Mouse (Mus musculus) left cerebral cortex, adult 2 months (tissue): ENCODE results near the gene Gm11565. TPM values are rescaled to one million over a fixed set of nuclear protein-coding genes. Genes with fewer than 3 reads are reported as not detected.
"Not testable (repeated sequence)": the region's sequence is repeated elsewhere in the genome, so short reads cannot be mapped to it uniquely, and the experiment has no call there.

Experiments used
- DNase-seq, 2 experiments: peaks; one replicate each; pipeline ENCODE4 v3.0.0; 2021 to 2022; ENCODE audit warnings: low spot score in 2 of 2, mixed read lengths in 1 of 2; ENCODE audit errors: extremely low spot score in 1 of 2
- H3K27ac ChIP-seq: fragments of 200-600 bp; 2 replicates; pipeline ENCODE4 v1.8.1; 2022
- H3K4me3 ChIP-seq: fragments of 200-600 bp; 2 replicates; pipeline ENCODE4 v1.8.1; 2022
- CTCF ChIP-seq: fragments of 200-600 bp; IDR thresholded peaks from 2 replicates; pipeline ENCODE4 v1.8.1; 2022; ENCODE audit warnings: antibody characterized with exemption, mild to moderate bottlenecking, moderate library complexity
- intact Hi-C: fragments of 180-260 bp; cut with DNase I; formaldehyde crosslinking; loops from one replicate; pipeline ENCODE4 v1.15.1; 2025
- long read RNA-seq, 2 experiments: library from polyadenylated mRNA; stranded (forward); transcript quantifications; one replicate each; pipeline ENCODE4 v2.0.0; 2021; ENCODE audit warnings: borderline mapping rate in 2 of 2
- total RNA-seq, 2 experiments: library from RNA; stranded (reverse); gene quantifications; 2 replicates each; pipeline ENCODE4 v1.2.3; 2021

Gm11565 gene
- not detected for total RNA-seq
- long read RNA-seq, experiment 1, result 0 reads
- long read RNA-seq, experiment 2, result 0 reads

- no peak for DNase-seq
- intact Hi-C loops, result no loop called here
- no peak for TF ChIP-seq CTCF
- Histone ChIP-seq H3K4me3 (no peak within 1 kb of the TSS), H3K27ac (no peak within 1 kb of the TSS)
Measured at GRCm38 (mm10) chr11:99914451-99914850, at the start of gene Gm11565. Gene Gm11565 (plus strand): TSS chr11:99914751.

- intact Hi-C loops, DNase-seq, H3K4me3 ChIP-seq, H3K27ac ChIP-seq: not testable (repeated sequence)
Measured at GRCm38 (mm10) chr11:99873089-99873488, 41.5 kb upstream of the Gm11565 start, which contains the start of gene Krtap9-1. Gene Krtap9-1 (plus strand): TSS chr11:99873389.

GRCm38 (mm10) chr11:99878887-99879286 is 35.7 kb upstream of the Gm11565 start, which contains the start of gene Gm11567:
Gene Gm11567 (plus strand): TSS chr11:99879187.
- DNase-seq, intact Hi-C loops, H3K4me3 ChIP-seq, H3K27ac ChIP-seq: not testable (repeated sequence)

DNA sequence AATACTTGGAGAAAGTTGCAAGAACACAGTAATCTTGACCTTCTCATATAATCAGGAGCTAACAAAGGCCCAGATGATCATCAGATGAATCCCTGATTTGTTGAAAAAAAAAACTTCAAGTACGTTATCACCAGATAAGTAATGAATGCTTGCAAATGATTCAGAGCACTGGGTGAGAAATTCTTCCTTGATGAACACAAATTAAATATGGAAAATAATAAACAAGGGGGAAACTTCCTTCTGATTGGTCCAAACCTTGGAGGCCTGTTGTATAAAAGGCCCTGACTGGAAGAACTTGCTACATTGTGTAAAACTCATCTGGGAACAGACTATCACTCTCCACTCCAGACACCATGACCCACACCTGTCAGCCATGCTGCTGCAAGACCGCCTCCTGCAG is 6.9 kb upstream of the Gm11565 start, which contains the start of gene Krtap31-1:
Gene Krtap31-1, plus strand, starts transcription at position 301 of the 400 bp plus-strand sequence.
- Histone ChIP-seq H3K27ac (no peak within 1 kb of the TSS), H3K4me3 (no peak within 1 kb of the TSS)
- TF ChIP-seq CTCF, result no peak
- intact Hi-C loops, result no loop called here
- DNase-seq, result no peak

GRCm38 (mm10) chr11:99935991-99936390 is 21.4 kb downstream of the Gm11565 start, which contains the start of gene Krtap31-2:
Gene Krtap31-2 (plus strand): TSS chr11:99936291.
- intact Hi-C loops, result no loop called here
- Histone ChIP-seq H3K4me3 (no peak within 1 kb of the TSS), H3K27ac (no peak within 1 kb of the TSS)
- TF ChIP-seq CTCF, result no peak
- DNase-seq, result no peak

DNA sequence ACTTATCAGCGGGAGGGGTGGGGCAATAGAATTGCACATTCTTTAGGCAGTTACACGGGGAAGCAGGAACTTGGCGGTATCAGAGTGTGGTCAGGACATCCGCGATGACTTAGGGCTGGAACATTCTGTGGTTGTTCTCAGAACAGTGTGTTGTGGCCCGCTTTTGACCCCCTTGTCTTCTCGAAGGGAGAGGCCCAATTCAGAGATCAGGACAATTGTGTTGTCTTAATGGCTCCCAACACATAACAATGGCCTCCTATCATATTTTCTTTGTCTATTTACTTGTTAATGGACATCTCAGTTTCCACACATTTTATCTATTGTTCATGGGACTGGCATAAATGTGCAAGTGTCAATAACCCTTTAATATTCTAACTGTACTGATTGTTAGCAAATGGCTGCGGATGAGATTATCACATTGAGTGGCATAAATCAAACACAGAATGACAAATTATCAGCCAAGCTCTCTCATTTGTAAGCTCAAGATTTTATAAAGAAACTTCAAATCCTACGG is 23.3 kb downstream of the Gm11565 start:
- intact Hi-C loops, result no loop called here

DNA sequence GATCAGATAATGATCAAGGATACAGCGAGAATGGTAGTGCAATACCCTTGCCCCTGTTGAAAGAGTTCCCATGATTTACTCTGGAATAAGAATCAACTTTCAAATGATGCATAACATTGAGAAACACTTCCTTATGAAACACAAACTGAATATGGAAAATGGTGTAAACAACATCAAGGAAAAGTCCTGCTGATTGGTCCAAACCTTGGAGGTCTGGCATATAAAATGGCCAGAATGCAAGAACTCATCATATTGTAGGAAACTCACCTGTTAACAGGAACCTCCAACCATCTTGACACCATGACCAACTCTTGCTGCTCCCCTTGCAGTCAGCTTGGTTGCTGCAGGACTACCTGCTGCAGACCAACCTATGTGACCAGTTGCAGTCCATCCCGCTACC is 33.6 kb downstream of the Gm11565 start, which contains the start of gene Krtap9-5:
Gene Krtap9-5, plus strand, starts transcription at position 301 of the 400 bp plus-strand sequence.
- DNase-seq, result no peak

More for the DNA sequence above, 23.3 kb downstream of the Gm11565 start:
- no peak for DNase-seq
- TF ChIP-seq CTCF, result no peak
- no peak overlapping the region for H3K27ac ChIP-seq
- no peak overlapping the region for H3K4me3 ChIP-seq

GRCm38 (mm10) chr11:99964213-99964612 is 49.7 kb downstream of the Gm11565 start:
- H3K4me3 ChIP-seq, result no peak overlapping the region
- no peak overlapping the region for H3K27ac ChIP-seq
- DNase-seq, result no peak
- intact Hi-C loops, result no loop called here
- no peak; the same call in 1 of the 2 replicates for TF ChIP-seq CTCF

More for the DNA sequence above, 33.6 kb downstream of the Gm11565 start, which contains the start of gene Krtap9-5:
- intact Hi-C loops, result no loop called here
- no peak for TF ChIP-seq CTCF
- Histone ChIP-seq H3K27ac (no peak within 1 kb of the TSS), H3K4me3 (no peak within 1 kb of the TSS)

Other genes starting within 250 kb of the Gm11565 start
- not detected for gene Krtap4-6, start 248.8 kb upstream of the Gm11565 start, total RNA-seq
- gene Gm14190, start 224.0 kb upstream of the Gm11565 start, total RNA-seq, result not detected
- gene Gm14180, start 180.5 kb upstream of the Gm11565 start, total RNA-seq, result not detected
- not detected for gene Gm11595, start 141.8 kb upstream of the Gm11565 start, total RNA-seq
- gene Krtap4-8, start 134.0 kb upstream of the Gm11565 start, total RNA-seq, result not detected
- gene Krtap4-9, start 129.6 kb upstream of the Gm11565 start, total RNA-seq, result not detected
- not detected for gene Gm11596, start 121.3 kb upstream of the Gm11565 start, total RNA-seq
- gene Gm11569, start 115.8 kb upstream of the Gm11565 start, total RNA-seq, result not detected
- not detected for gene Gm11554, start 110.3 kb upstream of the Gm11565 start, total RNA-seq
- gene Krtap4-13, start 104.9 kb upstream of the Gm11565 start, total RNA-seq, result not detected
- not detected for gene Gm11564, start 99.1 kb upstream of the Gm11565 start, total RNA-seq
- gene 2300003K06Rik, start 76.7 kb upstream of the Gm11565 start, total RNA-seq, result not detected
- not detected for gene Krtap4-16, start 63.1 kb upstream of the Gm11565 start, total RNA-seq
- gene Gm11568, start 56.8 kb upstream of the Gm11565 start, total RNA-seq, result not detected
- gene Gm11559, start 50.3 kb upstream of the Gm11565 start, total RNA-seq, result not detected
- gene Krtap9-1, start 41.4 kb upstream of the Gm11565 start, total RNA-seq, result not detected
- not detected for gene Gm11567, start 35.6 kb upstream of the Gm11565 start, total RNA-seq
- gene Krtap31-1, start 6.8 kb upstream of the Gm11565 start, total RNA-seq, result not detected
- gene Krtap31-2, start 21.5 kb downstream of the Gm11565 start, total RNA-seq, result not detected
- not detected for gene Krtap9-5, start 33.7 kb downstream of the Gm11565 start, total RNA-seq
- not detected for gene Krtap29-1, start 64.3 kb downstream of the Gm11565 start, total RNA-seq
- gene Krtap16-1, start 71.8 kb downstream of the Gm11565 start, total RNA-seq, result not detected
- not detected for gene Krtap17-1, start 79.2 kb downstream of the Gm11565 start, total RNA-seq
- not detected for gene Krt33a, start 101.5 kb downstream of the Gm11565 start, total RNA-seq
- gene Krt33b, start 115.1 kb downstream of the Gm11565 start, total RNA-seq, result not detected
- gene Krt34, start 126.8 kb downstream of the Gm11565 start, total RNA-seq, result not detected
- not detected for gene Krt31, start 135.8 kb downstream of the Gm11565 start, total RNA-seq
- gene Krt32, start 173.5 kb downstream of the Gm11565 start, total RNA-seq, result not detected
- gene Krt35, start 181.5 kb downstream of the Gm11565 start, total RNA-seq, result not detected
- gene Krt36, start 190.9 kb downstream of the Gm11565 start, total RNA-seq, result not detected
- not detected for gene Krt13, start 206.8 kb downstream of the Gm11565 start, total RNA-seq
- not detected for gene Krt15, start 221.2 kb downstream of the Gm11565 start, total RNA-seq
- gene Krt19, start 233.9 kb downstream of the Gm11565 start, total RNA-seq, result not detected